Mouse (Mus musculus): ENCODE measurements at regions not wholly inside any gene's neighbourhood (a gene's known extent, or its start where the extent isn't known, plus 50 kb on each side); places are given as distances from the start of the nearest gene placed in this dataset.

DNA sequence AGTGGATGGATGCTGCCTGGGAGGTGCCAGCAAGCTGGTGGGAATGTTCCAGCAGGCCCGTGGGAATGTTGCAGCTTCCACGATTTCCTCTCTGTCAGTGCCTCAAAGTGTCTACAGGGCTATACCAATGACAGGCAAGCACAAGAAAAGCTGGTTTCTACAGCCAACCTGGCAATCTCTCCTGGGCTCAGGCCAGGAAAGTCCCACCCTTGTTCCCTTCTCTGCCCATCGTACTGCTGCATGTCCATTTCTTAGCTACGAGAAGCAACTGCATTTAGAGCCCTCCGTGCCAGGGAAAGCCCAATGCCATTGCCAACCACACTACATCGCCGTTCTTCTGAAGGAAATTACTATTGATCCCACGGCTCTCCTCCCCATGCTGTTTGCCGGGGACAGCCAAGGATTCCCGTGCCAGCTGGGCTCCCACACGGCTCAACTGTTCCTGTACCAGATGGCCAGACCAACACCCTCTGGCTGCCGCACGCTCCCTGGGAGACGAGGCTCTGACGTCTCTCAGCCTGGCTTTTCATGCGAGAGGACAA lies 359.7 kb downstream of the Bcor start:
- TF ChIP-seq GATA1 (IDR thresholded peaks at IDR 0.05; ENCODE audit: borderline replicate concordance, low read length) (no peak), FLI1 (IDR thresholded peaks at IDR 0.05; ENCODE audit: low read length) (no peak)
